12 mouse cellular contexts compared by ENCODE assay signal in the genomic region with DNA sequence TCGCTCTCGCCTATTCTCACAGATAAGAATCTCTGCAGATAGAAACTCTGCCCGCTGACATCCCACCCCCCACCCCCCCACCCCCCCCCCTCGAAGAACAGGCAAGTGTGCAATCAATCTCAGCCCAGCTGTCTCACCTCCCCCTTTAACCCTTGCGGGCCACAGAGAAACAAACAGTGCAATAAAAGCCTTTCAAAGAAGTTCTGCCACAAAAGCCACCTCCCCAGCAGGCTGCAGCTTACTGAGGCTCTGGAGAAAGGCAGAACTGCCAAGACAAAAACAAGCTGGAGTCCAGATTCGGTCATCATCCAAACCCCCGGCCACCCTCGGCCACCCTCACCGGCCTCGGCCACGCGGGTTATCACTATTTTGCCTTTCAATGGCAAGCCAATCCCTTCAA. TPM values are rescaled to one million over a fixed set of nuclear protein-coding genes. Genes with fewer than 3 reads are reported as not detected.
A peak's percentile ranks its signal among the peaks of the same experiment; 100 is the strongest.
DNase-seq lines count a peak whose midpoint lies in the region; ATAC-seq and TF ChIP-seq lines count a peak whose summit lies in the region.
"Had no signal": no experiment of that assay in that cellular context is flagged by ENCODE, and none has a peak within 500 bp of the region (broad histone marks: within the 10 kb centered on the region; RNA-seq: fewer than 3 reads in every experiment).

No protein-coding gene starts in this region.

- TF ChIP-seq CTCF in embryonic fibroblast, embryonic 13.5 days (IDR thresholded peaks at IDR 0.05; ENCODE audit: borderline replicate concordance, insufficient read depth, low read length): no peak
- no peak for TF ChIP-seq CTCF in hindbrain, postnatal 0 days (IDR thresholded peaks at IDR 0.05; ENCODE audit: low read depth)

- no peaks in the 10 kb centered on the region for H3K27me3 ChIP-seq in lung, embryonic 15.5 days
- H3K27me3 ChIP-seq in hindbrain, postnatal 0 days (ENCODE audit: insufficient read depth, low read length): no peaks in the 10 kb centered on the region
- H3K27me3 ChIP-seq in neural tube, embryonic 12.5 days (replicated peaks): peaks cover 33% of the 10 kb centered on the region
- H3K27me3 ChIP-seq: limb, embryonic 15.5 days had no signal

- DNase-seq in lung, postnatal 4 days: no peak
- DNase-seq in hindbrain, postnatal 0 days (ENCODE audit: low spot score): no peak
- no peak for DNase-seq in cerebellum, adult 11-12 months
- DNase-seq in layer of hippocampus, adult 8-10 months (ENCODE audit: low spot score in 2 of 2): no peak
- DNase-seq in right cerebral cortex, postnatal 4 days: no peak
- DNase-seq: heart, adult 11 months had no signal

- peak overlapping the region; percentile 22 for H3K4me3 ChIP-seq in lung, embryonic 15.5 days
- H3K4me3 ChIP-seq in embryonic fibroblast, embryonic 13.5 days (ENCODE audit: insufficient read depth, low read length): no peak overlapping the region
- peak overlapping the region; percentile 24 for H3K4me3 ChIP-seq in hindbrain, postnatal 0 days (ENCODE audit: low read length)
- H3K4me3 ChIP-seq in neural tube, embryonic 12.5 days: no peak overlapping the region
- H3K4me3 ChIP-seq: limb, embryonic 15.5 days had no signal

- peak overlapping the region; percentile 46 for H3K27ac ChIP-seq in lung, embryonic 15.5 days
- peak overlapping the region; percentile 16; the same call in 1 of the 2 replicates for H3K27ac ChIP-seq in embryonic fibroblast, embryonic 13.5 days (ENCODE audit: insufficient read depth, low read length)
- H3K27ac ChIP-seq in hindbrain, postnatal 0 days: peak overlapping the region; percentile 66; the same call in 1 of the 2 replicates
- H3K27ac ChIP-seq in neural tube, embryonic 12.5 days: no peak overlapping the region
- H3K27ac ChIP-seq: limb, embryonic 15.5 days had no signal

- TF ChIP-seq POLR2A in embryonic fibroblast, embryonic 13.5 days (IDR thresholded peaks at IDR 0.05; ENCODE audit: low read depth, low read length): no peak

- 17% methylated on average over 12 of the region's 12 CpGs for WGBS in lung, embryonic 15.5 days
- WGBS in hindbrain, postnatal 0 days: 9% methylated on average over 12 of the region's 12 CpGs
- 3% methylated on average over 12 of the region's 12 CpGs for WGBS in neural tube, embryonic 12.5 days

- ATAC-seq in lung, embryonic 15.5 days (ENCODE audit: borderline replicate concordance, extremely low read depth, low FRiP score, low TSS enrichment): no peak
- no peak for ATAC-seq in hindbrain, postnatal 0 days
- ATAC-seq in neural tube, embryonic 12.5 days (ENCODE audit: low FRiP score, low read depth): no peak
- ATAC-seq: intestine, embryonic 16.5 days had no signal

- peak overlapping the region; percentile 29 for H3K9ac ChIP-seq in lung, embryonic 15.5 days
- no peak overlapping the region for H3K9ac ChIP-seq in hindbrain, postnatal 0 days (replicated peaks; ENCODE audit: low read length)
- H3K9ac ChIP-seq in neural tube, embryonic 12.5 days: peak overlapping the region; percentile 10; the same call in 1 of the 2 replicates
- H3K9ac ChIP-seq: limb, embryonic 15.5 days had no signal

- peaks cover 30% of the 10 kb centered on the region for H3K4me1 ChIP-seq in lung, embryonic 15.5 days
- peaks cover 18% of the 10 kb centered on the region for H3K4me1 ChIP-seq in embryonic fibroblast, embryonic 13.5 days (ENCODE audit: control insufficient read depth, insufficient read depth, low read length)
- H3K4me1 ChIP-seq in hindbrain, postnatal 0 days (ENCODE audit: insufficient read depth, low read length): peaks cover 23% of the 10 kb centered on the region
- peaks cover 41% of the 10 kb centered on the region for H3K4me1 ChIP-seq in neural tube, embryonic 12.5 days

- H3K9me3 ChIP-seq in lung, embryonic 15.5 days: no peaks in the 10 kb centered on the region
- no peaks in the 10 kb centered on the region for H3K9me3 ChIP-seq in hindbrain, postnatal 0 days (ENCODE audit: low read length)
- no peaks in the 10 kb centered on the region for H3K9me3 ChIP-seq in neural tube, embryonic 12.5 days
- H3K9me3 ChIP-seq: G1E; limb, embryonic 15.5 days had no signal

- no peaks in the 10 kb centered on the region for H3K36me3 ChIP-seq in lung, embryonic 15.5 days
- H3K36me3 ChIP-seq in hindbrain, postnatal 0 days (ENCODE audit: insufficient read depth, low read length): no peaks in the 10 kb centered on the region
- H3K36me3 ChIP-seq in neural tube, embryonic 12.5 days: no peaks in the 10 kb centered on the region
- H3K36me3 ChIP-seq: limb, embryonic 15.5 days had no signal

- H3K4me2 ChIP-seq in lung, embryonic 15.5 days: peak overlapping the region; percentile 46
- peak overlapping the region; percentile 45 for H3K4me2 ChIP-seq in hindbrain, postnatal 0 days (ENCODE audit: low read depth, low read length)
- peak overlapping the region; percentile 39 for H3K4me2 ChIP-seq in neural tube, embryonic 12.5 days (replicated peaks)
- H3K4me2 ChIP-seq: limb, embryonic 15.5 days had no signal

RNA-seq across cellular contexts. Expression of a gene that starts 5.6 kb away (rescaled TPM):
- polyA plus RNA-seq in lung, embryonic 15.5 days (2015; fragmentation: Nextera tagmentation; extraction: Ambion mirVana): 167 TPM in 2 replicates
- 22.6 and 30.8 TPM in 2 replicates for polyA plus RNA-seq in embryonic fibroblast, embryonic 13.5 days (2011; ENCODE audit: insufficient read length, low read depth, missing spikeins)
- total RNA-seq in hindbrain, postnatal 0 days (2014; rRNA removed): 57.6 and 66.8 TPM in 2 replicates
- 34.1 and 34.6 TPM in 2 replicates for polyA plus RNA-seq in hindbrain, postnatal 0 days (2015; fragmentation: Nextera tagmentation; extraction: Ambion mirVana)
- 17.8 and 23.1 TPM in 2 replicates for polyA plus RNA-seq in neural tube, embryonic 12.5 days (2016; fragmentation: Nextera tagmentation; extraction: Ambion mirVana)
- 10 to 100 TPM; 44.6 to 57.5 (median 50.9) TPM for total RNA-seq in layer of hippocampus, adult 8-10 months (2022)

Comparison
In these comparisons a context has a peak if more than half of its experiments do, and no peak if none do; other contexts are left out.
1. H3K4me3 ChIP-seq: peak in lung, embryonic 15.5 days (single experiment) and hindbrain, postnatal 0 days (single experiment); none in embryonic fibroblast, embryonic 13.5 days (single experiment) and neural tube, embryonic 12.5 days (single experiment).
2. Peak in every context shown above with its lines, with median percentiles within 50 percentile points of each other: H3K4me2 ChIP-seq.